Mouse (Mus musculus): ENCODE results near the gene Mbd6. TPM values are rescaled to one million over a fixed set of nuclear protein-coding genes. Genes with fewer than 3 reads are reported as not detected.

Gene Mbd6
- total and polyA plus RNA-seq, 3 experiments, result 4.1 to 239 (median 107) TPM

DNA sequence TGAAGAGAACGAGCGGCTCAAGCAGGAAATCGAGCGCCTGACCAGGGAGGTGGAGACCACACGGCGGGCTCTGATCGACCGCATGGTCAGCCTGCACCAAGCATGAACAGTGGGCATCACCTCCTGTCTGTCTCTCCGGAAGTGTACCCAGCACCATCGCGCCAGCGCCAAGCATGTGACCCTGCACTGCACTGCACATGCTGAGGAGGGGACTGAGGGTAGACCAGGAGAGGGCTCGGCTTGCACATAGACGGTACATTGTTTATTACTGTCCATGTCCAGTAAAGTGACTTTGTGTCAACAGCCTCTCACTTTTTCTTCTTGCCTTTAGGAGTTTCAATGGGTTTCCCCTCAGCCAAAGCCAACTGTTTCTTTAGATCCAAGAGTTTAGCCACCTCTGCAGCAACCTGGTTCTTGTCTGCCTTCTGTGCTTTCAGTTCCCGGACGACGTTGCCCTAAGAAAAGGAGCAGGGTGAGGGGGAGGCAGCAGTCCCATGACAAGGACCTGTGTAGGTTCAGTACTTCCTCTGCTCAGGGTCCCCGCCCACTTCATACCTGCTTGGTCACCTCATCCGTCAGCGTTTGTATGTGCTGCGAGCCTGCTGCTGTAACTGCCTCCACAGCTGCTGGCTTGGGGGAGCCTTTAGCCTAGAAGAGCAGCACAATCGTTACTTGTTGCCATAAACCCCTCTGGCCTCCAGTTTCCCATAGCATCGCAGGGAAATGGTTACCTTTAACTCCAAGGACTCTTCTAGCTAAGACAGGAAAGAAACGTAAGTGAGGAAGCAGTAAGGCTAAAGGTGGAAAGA lies 7.4 kb upstream of the Mbd6 start:
- TF ChIP-seq POLR2AphosphoS5 (IDR thresholded peaks at IDR 0.05; ENCODE audit: insufficient replicate concordance, low read depth, low read length) (peak; percentile 12; the same call in 1 of the 2 replicates), TAL1 (conservative IDR thresholded peaks at IDR 0.05; ENCODE audit: low read depth, low read length) (no peak), GATA2 (IDR thresholded peaks at IDR 0.05; ENCODE audit: borderline replicate concordance, low read depth, low read length) (no peak), GATA1 (IDR thresholded peaks at IDR 0.05; ENCODE audit: borderline replicate concordance, low read length) (no peak), CTCF (IDR thresholded peaks at IDR 0.05; ENCODE audit: low read depth, low read length) (no peak)
- Histone ChIP-seq H3K4me3 (ENCODE audit: low read depth, low read length) (peak overlapping the region; percentile 43; the same call in 1 of the 2 replicates), H3K9me3 (replicated peaks) (no peaks in the 10 kb centered on the region), H3K4me1 (ENCODE audit: insufficient read depth, low read depth, low read length) (peaks cover 69% of the 10 kb centered on the region), H3K36me3 (replicated peaks) (peaks cover 93% of the 10 kb centered on the region), H3K27me3 (ENCODE audit: insufficient read depth, low read length) (no peaks in the 10 kb centered on the region)
- DNase-seq (ENCODE audit: low spot score) (no peak), ATAC-seq (ENCODE audit: extremely low read depth, insufficient number of reproducible peaks, low FRiP score, poor library complexity, severe bottlenecking) (no peak)

GRCm38 (mm10) chr10:127294895-127295510 lies 6.2 kb upstream of the Mbd6 start:
- H3K36me3 ChIP-seq (replicated peaks), result peaks cover 83% of the 10 kb centered on the region
- H3K4me3 ChIP-seq (ENCODE audit: low read depth, low read length), result peak overlapping the region; percentile 31; the same call in 1 of the 2 replicates
- DNase-seq (ENCODE audit: low spot score) (no peak), ATAC-seq (ENCODE audit: extremely low read depth, insufficient number of reproducible peaks, low FRiP score, poor library complexity, severe bottlenecking) (no peak)
- no peaks in the 10 kb centered on the region for H3K9me3 ChIP-seq (replicated peaks)
- TF ChIP-seq TAL1 (conservative IDR thresholded peaks at IDR 0.05; ENCODE audit: low read depth, low read length), result no peak
- no peak for TF ChIP-seq GATA1 (IDR thresholded peaks at IDR 0.05; ENCODE audit: borderline replicate concordance, low read length)
- no peak for TF ChIP-seq POLR2AphosphoS5 (IDR thresholded peaks at IDR 0.05; ENCODE audit: insufficient replicate concordance, low read depth, low read length)
- no peak for TF ChIP-seq CTCF (IDR thresholded peaks at IDR 0.05; ENCODE audit: low read depth, low read length)
- no peaks in the 10 kb centered on the region for H3K27me3 ChIP-seq (ENCODE audit: insufficient read depth, low read length)
- peaks cover 66% of the 10 kb centered on the region for H3K4me1 ChIP-seq (ENCODE audit: insufficient read depth, low read depth, low read length)

DNA sequence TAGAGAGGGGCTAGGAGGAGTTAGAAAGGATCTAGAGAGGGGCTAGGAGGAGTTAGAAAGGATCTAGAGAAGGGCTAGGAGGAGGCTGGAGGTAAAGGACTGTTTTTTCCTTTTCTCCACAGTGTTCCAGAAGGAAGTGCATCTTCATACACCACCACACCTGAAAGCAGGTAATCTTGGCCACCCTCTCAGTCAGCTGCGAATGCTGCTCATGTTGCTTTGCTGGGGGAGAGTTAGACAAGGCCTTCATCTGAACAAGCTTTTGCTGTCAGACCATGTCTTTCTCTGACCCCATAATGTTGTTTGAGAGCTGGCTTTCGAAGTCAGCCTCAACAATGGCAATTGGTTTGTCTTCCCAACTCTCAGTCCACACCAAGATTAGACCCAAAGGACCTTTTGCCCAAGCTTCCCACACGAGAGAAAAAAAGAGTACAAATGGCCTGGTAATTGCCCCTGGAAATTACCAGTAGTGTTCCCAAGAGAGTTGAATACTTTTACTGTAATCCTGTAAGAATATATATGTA lies 4.8 kb upstream of the Mbd6 start:
- peaks cover 72% of the 10 kb centered on the region for H3K4me1 ChIP-seq (ENCODE audit: insufficient read depth, low read depth, low read length)
- no peak for ATAC-seq (ENCODE audit: extremely low read depth, insufficient number of reproducible peaks, low FRiP score, poor library complexity, severe bottlenecking)

GRCm38 (mm10) chr10:127292987-127293538 lies 4.2 kb upstream of the Mbd6 start:
- TF ChIP-seq POLR2AphosphoS5 (IDR thresholded peaks at IDR 0.05; ENCODE audit: insufficient replicate concordance, low read depth, low read length), result no peak
- TF ChIP-seq GATA2 (IDR thresholded peaks at IDR 0.05; ENCODE audit: borderline replicate concordance, low read depth, low read length), result no peak
- no peak for TF ChIP-seq GATA1 (IDR thresholded peaks at IDR 0.05; ENCODE audit: borderline replicate concordance, low read length)
- TF ChIP-seq TAL1 (conservative IDR thresholded peaks at IDR 0.05; ENCODE audit: low read depth, low read length), result no peak
- no peak for TF ChIP-seq CTCF (IDR thresholded peaks at IDR 0.05; ENCODE audit: low read depth, low read length)
- no peaks in the 10 kb centered on the region for H3K9me3 ChIP-seq (replicated peaks)
- ATAC-seq (ENCODE audit: extremely low read depth, insufficient number of reproducible peaks, low FRiP score, poor library complexity, severe bottlenecking), result no peak
- peaks cover 74% of the 10 kb centered on the region for H3K4me1 ChIP-seq (ENCODE audit: insufficient read depth, low read depth, low read length)
- H3K27me3 ChIP-seq (ENCODE audit: insufficient read depth, low read length), result no peaks in the 10 kb centered on the region
- peak overlapping the region; percentile 81 for H3K4me3 ChIP-seq (ENCODE audit: low read depth, low read length)
- no peak for DNase-seq (ENCODE audit: low spot score)
- peaks cover 64% of the 10 kb centered on the region for H3K36me3 ChIP-seq (replicated peaks)

More for the DNA sequence above, 4.8 kb upstream of the Mbd6 start:
- Histone ChIP-seq H3K36me3 (replicated peaks) (peaks cover 70% of the 10 kb centered on the region), H3K4me3 (ENCODE audit: low read depth, low read length) (peak overlapping the region; percentile 31; the same call in 1 of the 2 replicates), H3K9me3 (replicated peaks) (no peaks in the 10 kb centered on the region), H3K27me3 (ENCODE audit: insufficient read depth, low read length) (no peaks in the 10 kb centered on the region)
- TF ChIP-seq CTCF (IDR thresholded peaks at IDR 0.05; ENCODE audit: low read depth, low read length), result no peak
- TF ChIP-seq TAL1 (conservative IDR thresholded peaks at IDR 0.05; ENCODE audit: low read depth, low read length), result no peak
- TF ChIP-seq POLR2AphosphoS5 (IDR thresholded peaks at IDR 0.05; ENCODE audit: insufficient replicate concordance, low read depth, low read length), result no peak; the same call in 1 of the 2 replicates
- TF ChIP-seq GATA2 (IDR thresholded peaks at IDR 0.05; ENCODE audit: borderline replicate concordance, low read depth, low read length), result no peak
- TF ChIP-seq GATA1 (IDR thresholded peaks at IDR 0.05; ENCODE audit: borderline replicate concordance, low read length), result no peak
- DNase-seq (ENCODE audit: low spot score), result no peak

DNA sequence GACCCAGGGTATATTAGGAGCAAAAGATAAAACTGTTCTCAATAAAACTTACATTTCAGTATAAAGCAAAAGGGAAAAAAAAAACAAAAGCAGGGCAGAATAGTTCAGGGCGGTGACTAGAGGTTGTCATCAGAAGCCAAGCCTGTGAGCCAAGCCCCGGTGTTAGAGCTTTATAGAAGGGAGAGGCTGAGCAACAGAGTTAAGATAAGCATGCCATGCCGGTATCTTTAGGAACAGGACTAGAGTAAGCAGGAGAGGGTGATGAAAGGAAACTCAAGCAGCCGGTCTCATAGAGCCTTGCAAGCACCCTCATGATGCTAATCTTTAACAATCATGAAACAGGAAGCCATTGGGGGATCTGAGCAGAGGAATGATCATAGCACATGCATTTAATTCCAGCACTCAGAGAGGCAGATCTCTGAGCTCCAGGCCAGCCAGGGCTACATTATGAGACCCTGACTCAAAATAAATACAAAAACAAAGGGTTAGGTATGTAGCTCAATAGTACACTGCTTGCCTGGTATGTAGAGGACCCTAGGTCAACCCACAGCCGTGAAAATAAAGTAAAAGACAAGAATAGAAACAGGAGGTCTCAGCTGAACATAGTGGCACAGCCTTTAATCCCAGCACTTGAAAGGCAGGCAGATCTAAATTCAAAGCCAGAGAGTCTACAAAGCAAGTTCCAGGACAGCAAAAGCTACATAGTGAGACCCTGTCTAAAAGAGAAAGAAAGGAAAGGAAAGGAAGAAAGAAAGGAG lies 3.2 kb upstream of the Mbd6 start:
- Histone ChIP-seq H3K27me3 (ENCODE audit: insufficient read depth, low read length) (no peaks in the 10 kb centered on the region), H3K4me1 (ENCODE audit: insufficient read depth, low read depth, low read length) (peaks cover 75% of the 10 kb centered on the region), H3K9me3 (replicated peaks) (no peaks in the 10 kb centered on the region), H3K36me3 (replicated peaks) (peaks cover 59% of the 10 kb centered on the region), H3K4me3 (ENCODE audit: low read depth, low read length) (peak overlapping the region; percentile 81)
- DNase-seq (ENCODE audit: low spot score) (no peak), ATAC-seq (ENCODE audit: extremely low read depth, insufficient number of reproducible peaks, low FRiP score, poor library complexity, severe bottlenecking) (no peak)
- TF ChIP-seq CTCF (IDR thresholded peaks at IDR 0.05; ENCODE audit: low read depth, low read length) (no peak), TAL1 (conservative IDR thresholded peaks at IDR 0.05; ENCODE audit: low read depth, low read length) (peak; percentile 53), GATA1 (IDR thresholded peaks at IDR 0.05; ENCODE audit: borderline replicate concordance, low read length) (no peak)
